Mouse (Mus musculus) splenic B cell, adult 2 months (primary cell): Measurements from ENCODE around the gene Capn10.

Experiments
- DNase-seq: peaks from one replicate; pipeline ENCODE4 v3.0.0-alpha.2; 2011; ENCODE audit warnings: low read depth, low spot score
- H3K27me3 ChIP-seq: 2 replicates; pipeline ENCODE4 v1.6.1; 2012; ENCODE audit warnings: mild to moderate bottlenecking, low read length, moderate library complexity, mixed read lengths; ENCODE audit not compliant: control insufficient read depth, poor library complexity, insufficient read depth, severe bottlenecking
- H3K36me3 ChIP-seq: 2 replicates; pipeline ENCODE4 v1.6.1; 2012; ENCODE audit warnings: mild to moderate bottlenecking, low read length, moderate library complexity, mixed read lengths; ENCODE audit not compliant: control insufficient read depth, poor library complexity, insufficient read depth, severe bottlenecking

Capn10 gene

GRCm38 (mm10) chr1:92910925-92911720 is 23.1 kb upstream of the Capn10 start:
- H3K27me3 ChIP-seq = no peaks in the 10 kb centered on the region
- H3K36me3 ChIP-seq = peaks cover 2% of the 10 kb centered on the region
- peak; percentile 56 for DNase-seq

- peak; percentile 16 for DNase-seq
- peaks cover 2% of the 10 kb centered on the region for H3K36me3 ChIP-seq
- H3K27me3 ChIP-seq = no peaks in the 10 kb centered on the region
These were observed 22.4 kb upstream of the Capn10 start for GRCm38 (mm10) chr1:92911721-92912138.

DNA sequence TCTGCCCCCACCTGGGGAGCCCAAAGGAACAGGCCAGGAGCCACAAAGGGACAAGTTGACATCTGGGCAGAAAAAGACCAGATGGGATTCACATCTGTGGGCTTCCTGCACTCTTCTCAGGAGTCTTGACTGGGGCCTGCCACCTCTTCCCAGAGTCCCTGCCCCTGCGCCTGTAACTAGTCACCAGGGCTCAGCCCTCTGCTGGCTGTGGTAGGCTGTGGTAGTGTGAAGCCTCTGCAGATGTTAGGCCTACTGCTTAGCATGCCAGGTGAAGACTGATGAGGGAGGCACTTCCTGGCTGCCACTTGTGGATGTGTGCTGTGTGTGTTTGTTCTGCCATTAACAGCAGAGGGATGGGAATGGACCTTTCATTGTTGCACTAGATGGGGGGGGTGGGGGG is 21.9 kb upstream of the Capn10 start:
- Histone ChIP-seq H3K27me3 (no peaks in the 10 kb centered on the region), H3K36me3 (peaks cover 4% of the 10 kb centered on the region)
- DNase-seq = peak; percentile 25

GRCm38 (mm10) chr1:92914239-92914638 is 19.9 kb upstream of the Capn10 start:
- no peaks in the 10 kb centered on the region for H3K27me3 ChIP-seq
- no peak for DNase-seq
- H3K36me3 ChIP-seq = peaks cover 12% of the 10 kb centered on the region

DNA sequence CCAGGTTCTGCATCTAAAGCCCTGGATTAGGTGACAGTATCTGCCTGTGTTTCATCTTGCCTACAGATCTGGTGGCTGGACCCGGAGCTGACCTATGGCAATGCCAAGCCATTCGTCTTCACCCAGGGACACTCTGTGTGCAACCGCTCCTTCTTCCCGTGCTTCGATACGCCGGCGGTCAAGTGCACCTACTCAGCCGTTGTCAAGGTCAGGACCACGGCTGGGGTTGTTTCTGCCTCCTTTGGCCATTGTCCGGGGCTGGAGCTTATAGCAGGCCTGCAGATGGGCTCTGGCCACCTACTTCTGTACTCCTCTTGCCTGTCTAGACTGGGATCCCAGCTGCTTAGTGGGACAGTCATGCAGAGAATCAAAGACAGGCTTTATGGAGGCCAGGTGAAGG is 19.2 kb upstream of the Capn10 start:
- Histone ChIP-seq H3K27me3 (no peaks in the 10 kb centered on the region), H3K36me3 (peaks cover 12% of the 10 kb centered on the region)
- DNase-seq = no peak

GRCm38 (mm10) chr1:92916725-92917124 is 17.5 kb upstream of the Capn10 start:
- Histone ChIP-seq H3K36me3 (peaks cover 12% of the 10 kb centered on the region), H3K27me3 (no peaks in the 10 kb centered on the region)
- no peak for DNase-seq

GRCm38 (mm10) chr1:92919151-92919550 is 15.0 kb upstream of the Capn10 start:
- no peaks in the 10 kb centered on the region for H3K27me3 ChIP-seq
- no peak for DNase-seq
- peaks cover 12% of the 10 kb centered on the region for H3K36me3 ChIP-seq

GRCm38 (mm10) chr1:92919775-92920174 is 14.4 kb upstream of the Capn10 start:
- H3K27me3 ChIP-seq = no peaks in the 10 kb centered on the region
- no peak for DNase-seq
- peaks cover 12% of the 10 kb centered on the region for H3K36me3 ChIP-seq

DNA sequence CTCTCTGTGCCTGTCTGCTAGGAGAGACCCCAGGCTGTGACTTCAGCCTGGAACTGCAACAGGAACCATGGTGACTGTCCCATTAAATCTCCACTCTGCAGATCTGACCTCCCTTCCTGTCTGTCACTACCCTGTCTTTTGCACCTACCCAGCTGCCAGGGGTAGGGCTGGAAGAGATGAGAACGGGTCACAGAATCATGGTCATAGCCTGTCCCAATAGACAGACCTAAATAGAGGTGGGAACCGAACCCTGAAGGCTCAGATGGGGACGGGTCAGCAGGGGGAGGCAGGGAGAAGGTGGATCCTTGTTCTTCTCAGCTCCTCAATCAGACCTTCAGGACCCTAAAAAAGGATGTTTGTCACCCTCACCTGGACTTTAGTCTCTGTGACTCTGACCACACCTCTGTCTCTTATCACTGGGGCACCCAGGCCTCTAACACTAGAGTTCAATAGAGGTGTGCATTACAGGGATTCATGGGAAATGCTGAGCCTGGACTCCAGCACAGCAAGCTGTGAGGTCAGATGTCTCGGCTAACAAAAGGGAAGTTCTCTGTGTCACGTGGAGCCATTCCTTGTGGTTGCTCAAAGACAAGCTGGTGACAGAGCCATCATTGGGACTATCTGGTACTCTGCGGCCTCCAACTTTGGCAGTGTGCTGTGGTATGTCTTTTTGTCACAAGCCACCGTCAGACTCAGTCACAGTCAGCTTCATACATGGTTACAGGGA is 13.5 kb upstream of the Capn10 start:
- H3K36me3 ChIP-seq = peaks cover 12% of the 10 kb centered on the region
- no peaks in the 10 kb centered on the region for H3K27me3 ChIP-seq
- DNase-seq = no peak

- H3K27me3 ChIP-seq = no peaks in the 10 kb centered on the region
- DNase-seq = no peak
- peaks cover 10% of the 10 kb centered on the region for H3K36me3 ChIP-seq
These were observed 12.7 kb upstream of the Capn10 start for GRCm38 (mm10) chr1:92921496-92921895.

DNA sequence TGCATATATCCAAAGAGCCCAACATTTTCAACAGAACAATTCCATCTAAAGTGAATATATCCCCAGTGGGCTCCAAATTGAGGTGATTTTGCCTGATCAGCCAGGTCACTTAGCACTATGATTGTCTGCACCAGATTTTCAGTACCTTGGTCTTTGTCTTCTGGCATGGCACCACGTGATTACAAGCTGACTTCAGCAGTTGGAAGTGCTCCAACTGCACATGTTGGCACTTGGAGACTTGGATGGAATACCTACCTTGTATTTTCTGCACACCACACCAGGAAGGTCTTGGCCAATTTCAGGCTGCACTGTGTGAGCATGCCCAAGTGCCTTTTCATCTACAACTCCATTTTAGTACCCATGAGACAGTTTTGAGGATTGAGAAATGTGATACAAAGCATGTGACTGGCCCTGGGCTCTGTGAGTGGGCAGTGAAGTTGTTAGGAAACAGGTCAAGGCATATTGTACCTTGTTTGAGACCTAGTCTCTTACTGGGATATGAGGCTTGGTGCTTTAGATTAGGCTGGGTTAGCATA is 3.9 kb upstream of the Capn10 start:
- no peaks in the 10 kb centered on the region for H3K27me3 ChIP-seq
- no peak for DNase-seq
- no peaks in the 10 kb centered on the region for H3K36me3 ChIP-seq

DNA sequence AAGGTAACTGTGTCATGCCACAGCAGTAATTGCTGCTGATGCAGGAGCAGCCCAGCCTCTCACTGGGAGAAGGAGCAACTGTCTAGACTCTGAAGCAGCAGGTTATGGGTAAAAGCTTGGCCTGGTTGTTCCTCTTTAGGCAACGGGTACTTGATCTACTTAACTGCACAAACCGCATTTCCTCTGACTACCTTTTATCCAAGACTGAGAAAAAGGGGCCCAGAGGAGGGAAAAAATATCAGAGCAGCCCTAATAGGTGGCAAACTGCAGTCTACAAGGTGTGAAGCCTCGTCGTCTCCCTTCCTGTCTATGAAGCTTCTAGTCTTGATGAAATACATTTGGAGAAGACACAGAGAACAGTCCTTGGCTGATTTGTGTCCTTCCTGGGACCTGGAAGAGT is 565 bp upstream of the Capn10 start:
- peak; percentile 28 for DNase-seq
- H3K36me3 ChIP-seq = no peaks in the 10 kb centered on the region
- H3K27me3 ChIP-seq = no peaks in the 10 kb centered on the region

DNA sequence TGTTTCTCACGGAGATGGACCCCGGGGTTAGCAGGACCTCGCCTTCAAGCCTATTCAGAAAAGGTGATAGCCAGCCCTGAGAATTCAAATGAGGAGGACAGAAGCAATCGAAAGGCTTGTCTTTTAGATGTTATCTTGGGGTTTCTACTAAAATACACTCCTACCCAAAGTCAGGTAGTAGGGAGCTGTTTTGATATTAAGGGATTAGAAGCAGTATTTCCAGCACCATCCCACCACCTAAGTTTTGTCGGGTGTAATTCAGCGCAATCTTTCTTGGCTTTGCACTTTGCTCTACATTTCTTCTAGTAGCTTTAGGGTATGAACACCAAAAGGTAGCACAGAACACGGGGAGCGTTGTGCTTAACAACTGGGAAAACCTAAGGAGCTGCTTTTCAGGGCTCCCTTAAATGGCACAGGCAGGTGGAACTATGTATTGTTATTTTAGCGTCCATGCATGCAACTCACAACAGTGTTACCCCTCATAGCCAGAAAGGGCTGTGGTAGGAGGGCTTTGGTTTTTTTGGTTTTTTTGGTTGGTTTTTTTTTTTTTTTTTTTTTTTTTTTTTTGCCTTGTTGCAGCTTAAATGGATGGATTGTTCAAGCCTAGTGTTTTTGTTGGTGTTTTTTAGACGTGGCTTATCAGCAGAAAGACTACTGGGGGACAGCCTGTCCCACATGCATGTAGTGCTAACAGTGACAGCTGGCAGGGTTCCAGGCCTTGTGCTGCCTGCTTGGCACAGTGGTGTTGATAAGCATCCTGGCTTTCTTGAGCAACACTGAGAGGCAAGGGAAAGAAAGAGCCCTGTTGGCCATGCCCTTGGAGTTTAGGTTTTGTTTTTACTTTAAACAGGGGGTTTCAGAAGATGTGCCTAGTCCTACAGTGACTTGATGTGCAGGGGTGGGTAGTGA is 1.1 kb downstream of the Capn10 start:
- H3K36me3 ChIP-seq = no peaks in the 10 kb centered on the region; the same call in 1 of the 2 replicates
- peak; percentile 9 for DNase-seq
- H3K27me3 ChIP-seq = no peaks in the 10 kb centered on the region

DNA sequence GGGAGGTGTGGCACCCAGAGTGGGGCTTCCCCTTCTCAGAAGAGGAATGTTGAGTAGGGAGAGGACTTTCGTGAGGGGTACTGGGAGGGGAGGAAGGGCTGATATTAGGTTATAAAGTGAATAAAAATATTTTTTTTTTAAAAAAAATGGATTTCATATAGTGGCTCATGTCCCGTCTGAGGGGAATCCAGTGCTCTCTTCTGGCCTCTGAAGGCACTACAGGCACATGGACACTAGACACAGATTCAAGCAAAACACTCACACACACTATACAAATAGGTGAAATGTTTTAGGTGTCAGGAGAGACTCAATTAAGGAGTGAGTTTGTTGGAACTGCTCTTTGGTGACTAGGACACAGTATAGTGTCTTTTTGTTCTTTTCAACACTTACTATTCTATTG is 1.8 kb downstream of the Capn10 start:
- Histone ChIP-seq H3K27me3 (no peaks in the 10 kb centered on the region), H3K36me3 (no peaks in the 10 kb centered on the region; the same call in 1 of the 2 replicates)
- DNase-seq = peak; percentile 17
